Mouse (Mus musculus) hindbrain, embryonic 11.5 days (tissue): ENCODE results near the gene Rgs21. TPM values are rescaled to one million over a fixed set of nuclear protein-coding genes. Genes with fewer than 3 reads are reported as not detected.

Experiments used
- polyA plus RNA-seq: library from polyadenylated mRNA; unstranded; fragments of >200 nt; fragmentation: Nextera tagmentation; extraction: Ambion mirVana; gene quantifications from 2 replicates; pipeline ENCODE4 v1.2.1, GENCODE M21; 2014

Gene Rgs21
- polyA plus RNA-seq, 1 experiment from 2014 or later, result not detected

Other genes starting within 250 kb of the Rgs21 start
- gene Rgs18, start 207.8 kb upstream of the Rgs21 start, polyA plus RNA-seq, result 2.2 and 3.0 TPM in 2 replicates